Mouse (Mus musculus) brain, embryonic 18.5 days (tissue): Measurements from ENCODE around the gene Pik3r4.

Experiments
- DNase-seq: peaks from one replicate; pipeline ENCODE4 v3.0.0-alpha.2; 2012; ENCODE audit warnings: low read depth, low spot score

Pik3r4 gene

GRCm38 (mm10) chr9:105697764-105698396, 55.1 kb downstream of the Pik3r4 start:
- no peak for DNase-seq

- no peak for DNase-seq
Measured at GRCm38 (mm10) chr9:105700702-105701101, 57.9 kb downstream of the Pik3r4 start.

GRCm38 (mm10) chr9:105701966-105702365, 59.2 kb downstream of the Pik3r4 start:
- DNase-seq: no peak

- no peak for DNase-seq
Measured at GRCm38 (mm10) chr9:105704226-105704932, 61.6 kb downstream of the Pik3r4 start.

- DNase-seq: no peak
Measured at GRCm38 (mm10) chr9:105705011-105705410, 62.2 kb downstream of the Pik3r4 start.

- no peak for DNase-seq
Measured at GRCm38 (mm10) chr9:105712049-105712448, 69.3 kb downstream of the Pik3r4 start.

GRCm38 (mm10) chr9:105719367-105719766, 76.6 kb downstream of the Pik3r4 start:
- DNase-seq: no peak

- no peak for DNase-seq
Measured at GRCm38 (mm10) chr9:105719851-105720395, 77.1 kb downstream of the Pik3r4 start.

- DNase-seq: no peak
Measured at GRCm38 (mm10) chr9:105720430-105720829, 77.7 kb downstream of the Pik3r4 start.

- DNase-seq: no peak
Measured at GRCm38 (mm10) chr9:105731976-105732375, 89.2 kb downstream of the Pik3r4 start.

GRCm38 (mm10) chr9:105734651-105735050, 91.9 kb downstream of the Pik3r4 start:
- DNase-seq: no peak

- DNase-seq: no peak
Measured at GRCm38 (mm10) chr9:105735195-105735594, 92.4 kb downstream of the Pik3r4 start.
